Mouse (Mus musculus): ENCODE data around the gene Snrnp27. TPM values are rescaled to one million over a fixed set of nuclear protein-coding genes. Genes with fewer than 3 reads are reported as not detected.

The Snrnp27 gene
- polyA plus RNA-seq (2015; fragmentation: Nextera tagmentation; extraction: Ambion mirVana) = 71.2 and 86.4 TPM in 2 replicates

DNA sequence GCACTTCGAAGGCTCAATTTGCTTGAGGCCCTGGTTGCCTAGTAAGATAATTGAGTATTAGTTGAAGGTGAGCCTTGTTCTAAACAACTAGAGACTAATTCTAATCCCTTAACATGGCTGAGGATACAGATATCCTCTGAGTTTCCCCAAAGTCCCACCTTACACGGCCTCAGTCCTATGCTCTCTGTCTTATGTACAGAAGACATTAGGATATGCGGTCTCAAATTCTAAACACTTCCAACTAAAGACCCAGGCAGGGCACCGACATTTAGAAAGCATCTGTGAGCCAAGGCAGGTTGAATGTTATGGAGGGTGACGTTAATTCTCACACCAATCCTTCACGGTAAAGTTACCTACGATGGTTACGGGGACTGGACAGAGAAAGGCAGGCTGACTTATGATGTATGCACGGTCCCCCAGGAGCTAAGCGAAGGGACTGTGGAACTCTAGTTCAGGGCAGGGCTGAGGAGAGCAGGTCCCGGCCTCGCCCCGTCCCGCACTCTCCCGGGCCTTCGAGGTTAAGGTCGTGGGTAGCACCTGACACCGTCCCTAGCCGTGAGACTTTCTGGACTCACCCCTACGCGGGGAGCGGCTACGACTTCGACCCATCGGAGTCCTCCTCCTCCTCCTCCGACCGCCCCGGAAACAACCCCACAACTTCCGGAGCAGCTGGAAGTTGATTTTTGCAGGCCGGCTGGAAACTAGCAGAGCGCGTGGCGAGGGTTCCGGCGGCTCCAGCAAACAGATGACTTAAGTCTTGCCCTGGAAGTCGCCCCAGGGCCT is at the start of gene Snrnp27:
Snrnp27 (minus strand) TSS at position 651 of the 783 bp plus-strand sequence.
- H3K27ac ChIP-seq = peak within 1 kb of the TSS; percentile 89
- ATAC-seq (ENCODE audit: low read depth) = peak; percentile 98
- DNase-seq = peak; percentile 87
- peaks cover 24% of the 10 kb centered on the region for H3K4me1 ChIP-seq (replicated peaks)
- H3K4me2 ChIP-seq = peak within 1 kb of the TSS; percentile 89
- 2% methylated on average over 36 of the region's 36 CpGs for WGBS (ENCODE audit: insufficient replicate concordance)
- H3K27me3 ChIP-seq = no peaks in the 10 kb centered on the region
- peak within 1 kb of the TSS; percentile 89 for H3K9ac ChIP-seq
- H3K9me3 ChIP-seq (replicated peaks) = no peaks in the 10 kb centered on the region
- peaks cover 37% of the 10 kb centered on the region for H3K36me3 ChIP-seq
- peak within 1 kb of the TSS; percentile 84 for H3K4me3 ChIP-seq (replicated peaks)

DNA sequence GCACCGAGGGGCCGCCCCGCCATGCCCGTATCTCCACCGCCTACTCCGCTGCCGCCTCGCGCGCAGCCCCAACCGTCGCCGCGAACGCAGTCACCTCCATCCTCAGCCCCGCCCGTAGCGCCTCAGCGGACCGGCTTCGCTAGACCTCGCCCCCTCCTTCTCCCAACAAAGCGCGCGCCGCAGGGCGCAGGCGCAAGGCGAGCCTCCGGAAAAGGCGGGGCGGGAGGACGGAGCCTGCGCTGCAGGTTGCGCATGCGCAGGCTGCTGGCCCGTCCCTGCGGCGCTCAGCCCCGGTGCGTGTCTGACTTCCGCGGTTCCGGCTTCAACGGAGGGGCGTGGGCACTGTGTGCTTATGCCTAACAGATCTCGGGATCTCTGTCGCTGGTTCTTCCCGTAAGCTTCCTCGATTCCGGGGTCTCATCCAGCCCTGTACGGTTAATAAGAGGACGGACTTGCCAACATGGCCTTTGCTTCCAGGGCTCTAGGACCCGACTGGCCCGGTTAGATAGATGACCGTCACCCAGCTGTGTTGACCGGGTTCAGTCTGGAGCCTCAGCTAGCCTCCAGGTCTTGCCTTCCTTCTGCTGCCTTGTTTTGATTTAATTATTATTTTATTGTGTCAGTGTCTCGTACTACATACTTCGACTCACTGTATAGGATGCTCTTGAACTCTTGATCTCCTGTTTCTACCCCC is 49.0 kb upstream of the Snrnp27 start, which contains the start of gene Gmcl1:
Gmcl1 (minus strand) TSS at position 201 of the 694 bp plus-strand sequence.
- under 1% methylated on average over 58 of the region's 59 CpGs for WGBS (ENCODE audit: insufficient replicate concordance)
- DNase-seq = peak; percentile 97
- peak within 1 kb of the TSS; percentile 94 for H3K9ac ChIP-seq

DNA sequence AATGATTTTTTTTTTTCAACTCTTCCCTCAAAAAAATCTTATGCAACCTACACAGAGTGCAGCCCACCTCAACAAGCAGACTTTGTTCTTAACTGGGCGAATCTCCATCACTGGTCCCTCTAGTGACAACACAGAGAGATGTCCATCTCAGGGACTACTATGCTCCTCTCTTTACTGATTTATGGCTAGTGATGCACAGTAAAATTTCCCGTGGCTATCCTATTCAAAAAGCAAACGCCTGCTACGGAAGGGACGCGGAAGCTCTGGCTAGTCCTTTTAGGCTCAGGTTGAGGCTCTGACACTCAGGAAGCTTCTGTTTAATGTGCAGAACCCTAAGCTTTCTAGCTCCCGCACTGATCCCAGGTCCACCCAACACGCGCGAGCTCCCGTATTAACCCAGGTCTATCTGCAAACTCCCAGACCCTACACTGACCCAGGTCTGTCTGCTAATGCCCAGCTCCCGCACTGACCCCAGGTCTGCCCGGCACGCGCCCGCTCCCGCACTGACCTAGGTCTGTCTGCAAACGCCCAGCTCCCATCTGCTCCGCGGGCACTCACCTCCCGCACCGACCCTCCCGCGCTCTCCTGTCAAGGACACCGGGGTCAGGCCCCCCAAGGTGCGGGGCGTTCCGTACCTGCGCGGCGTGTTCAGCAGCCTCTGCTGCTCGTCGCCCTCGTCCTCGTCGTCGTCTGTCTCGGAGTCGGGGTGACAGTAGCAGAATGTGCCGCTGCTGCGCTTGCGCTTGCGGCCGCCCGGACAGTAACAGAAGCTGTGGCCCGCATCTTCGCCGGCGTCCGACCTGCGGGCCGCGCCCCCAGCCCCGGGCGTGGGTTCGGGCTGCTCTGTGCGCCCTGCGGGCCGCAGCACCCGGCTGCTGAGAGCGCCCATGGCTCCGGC is 48.2 kb upstream of the Snrnp27 start:
- peak overlapping the region; percentile 93 for H3K27ac ChIP-seq
- peak overlapping the region; percentile 94 for H3K9ac ChIP-seq
- no peak for DNase-seq

More for the DNA sequence above, 49.0 kb upstream of the Snrnp27 start, which contains the start of gene Gmcl1:
- peaks cover 37% of the 10 kb centered on the region for H3K4me1 ChIP-seq (replicated peaks)
- no peaks in the 10 kb centered on the region for H3K27me3 ChIP-seq
- ATAC-seq (ENCODE audit: low read depth) = peak; percentile 95
- H3K27ac ChIP-seq = peak within 1 kb of the TSS; percentile 93
- peak within 1 kb of the TSS; percentile 93 for H3K4me3 ChIP-seq (replicated peaks)
- H3K36me3 ChIP-seq = no peaks in the 10 kb centered on the region
- peak within 1 kb of the TSS; percentile 100 for H3K4me2 ChIP-seq
- H3K9me3 ChIP-seq (replicated peaks) = no peaks in the 10 kb centered on the region

DNA sequence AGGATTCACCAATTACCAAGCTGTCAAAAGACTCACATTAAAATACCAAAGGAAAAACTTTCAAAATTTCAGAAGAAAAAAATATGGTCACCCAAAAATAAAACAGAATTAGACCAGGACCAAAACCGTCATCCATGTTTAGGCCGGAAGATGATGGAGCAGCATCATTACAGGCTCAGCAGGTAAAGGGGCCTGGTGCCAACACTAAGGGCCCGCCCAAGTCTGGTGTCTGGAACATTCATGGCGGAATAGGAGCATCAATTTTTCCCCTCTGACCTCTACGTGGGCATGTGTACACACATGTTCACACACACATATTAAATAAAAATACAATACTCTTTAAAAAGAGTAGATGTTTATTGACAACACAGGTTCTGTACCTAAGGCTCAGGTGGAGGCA is 44.4 kb upstream of the Snrnp27 start:
- no peak overlapping the region for H3K9ac ChIP-seq
- ATAC-seq (ENCODE audit: low read depth) (no peak), DNase-seq (no peak)
- no peaks in the 10 kb centered on the region for H3K27me3 ChIP-seq
- H3K27ac ChIP-seq = no peak overlapping the region
- H3K36me3 ChIP-seq = peaks cover 5% of the 10 kb centered on the region; the same call in 1 of the 2 replicates
- peaks cover 14% of the 10 kb centered on the region for H3K4me1 ChIP-seq (replicated peaks)
- WGBS (ENCODE audit: insufficient replicate concordance) = 75% methylated on average over 5 of the region's 5 CpGs
- H3K4me3 ChIP-seq (replicated peaks) = no peak overlapping the region
- H3K9me3 ChIP-seq (replicated peaks) = no peaks in the 10 kb centered on the region
- H3K4me2 ChIP-seq = no peak overlapping the region

More for the DNA sequence above, 48.2 kb upstream of the Snrnp27 start:
- WGBS (ENCODE audit: insufficient replicate concordance) = under 1% methylated on average over 62 of the region's 62 CpGs
- ATAC-seq (ENCODE audit: low read depth) = peak; percentile 39
- H3K4me3 ChIP-seq (replicated peaks) = peak overlapping the region; percentile 93
- no peaks in the 10 kb centered on the region for H3K27me3 ChIP-seq
- H3K36me3 ChIP-seq = no peaks in the 10 kb centered on the region
- H3K4me1 ChIP-seq (replicated peaks) = peaks cover 37% of the 10 kb centered on the region
- H3K9me3 ChIP-seq (replicated peaks) = no peaks in the 10 kb centered on the region
- H3K4me2 ChIP-seq = peak overlapping the region; percentile 100

DNA sequence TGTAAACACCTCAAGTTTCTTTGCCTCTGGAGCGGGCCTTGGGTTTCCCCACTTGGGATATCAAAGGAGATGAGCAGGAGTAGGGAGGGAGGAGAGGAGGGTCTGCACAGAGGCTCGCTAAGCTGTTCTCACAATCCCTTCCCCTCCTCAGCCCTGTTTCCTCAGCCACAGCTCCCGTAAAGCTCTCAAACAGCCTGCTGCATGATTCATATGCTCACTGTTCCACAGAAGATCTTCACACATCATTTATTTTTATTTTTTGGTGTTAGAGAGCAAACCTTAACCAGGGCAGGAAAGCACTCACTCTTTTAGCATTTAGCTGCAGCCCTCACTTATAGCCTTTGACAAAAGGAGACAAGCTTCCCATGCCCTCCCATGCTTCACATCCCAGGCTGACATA is 37.7 kb upstream of the Snrnp27 start:
- H3K36me3 ChIP-seq = peaks cover 8% of the 10 kb centered on the region; the same call in 1 of the 2 replicates
- H3K27ac ChIP-seq = no peak overlapping the region
- H3K4me3 ChIP-seq (replicated peaks) = no peak overlapping the region
- 84% methylated on average over 3 of the region's 3 CpGs for WGBS (ENCODE audit: insufficient replicate concordance)
- DNase-seq (no peak), ATAC-seq (ENCODE audit: low read depth) (no peak)
- H3K4me2 ChIP-seq = no peak overlapping the region
- no peak overlapping the region for H3K9ac ChIP-seq
- H3K4me1 ChIP-seq (replicated peaks) = no peaks in the 10 kb centered on the region
- H3K27me3 ChIP-seq = no peaks in the 10 kb centered on the region
- H3K9me3 ChIP-seq (replicated peaks) = no peaks in the 10 kb centered on the region

DNA sequence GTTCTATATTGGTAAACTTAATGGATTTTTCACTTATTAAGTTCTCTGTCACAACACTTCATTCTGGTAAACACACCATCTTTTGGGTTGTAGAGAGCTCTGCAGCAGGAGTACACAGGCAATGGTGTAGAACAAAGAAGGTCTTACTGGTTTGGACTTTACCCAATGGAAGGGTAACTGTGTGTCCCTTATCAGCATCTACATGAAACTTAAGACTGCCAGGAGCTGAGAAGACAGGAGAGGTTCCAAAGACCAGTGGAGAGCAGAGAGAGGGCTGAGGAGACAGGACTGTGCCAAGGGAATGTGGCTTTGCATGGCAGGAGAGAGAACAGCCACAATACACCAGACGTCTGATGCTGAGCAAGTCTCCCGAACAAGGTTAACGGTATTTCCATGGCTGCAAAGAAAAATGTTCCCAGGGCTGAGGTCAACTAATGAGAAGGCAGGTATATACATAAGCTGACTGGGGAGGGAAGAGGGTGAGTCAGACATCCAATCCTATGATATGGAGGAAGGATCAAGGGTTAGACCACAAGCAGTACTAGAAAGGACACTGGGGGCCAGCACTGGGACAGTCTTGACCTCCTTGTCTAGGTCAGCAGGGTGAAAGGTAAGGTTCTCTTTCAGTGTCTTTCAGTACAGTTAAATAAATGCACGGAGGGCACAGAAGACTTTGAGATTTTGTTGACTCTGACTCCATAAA is 23.9 kb upstream of the Snrnp27 start:
- Histone ChIP-seq H3K9me3 (replicated peaks) (no peaks in the 10 kb centered on the region), H3K27ac (no peak overlapping the region), H3K4me1 (replicated peaks) (0 out of 2 replicates have a peak, but pooled peaks cover 3% of the 10 kb centered on the region), H3K4me3 (replicated peaks) (no peak overlapping the region), H3K4me2 (no peak overlapping the region), H3K27me3 (no peaks in the 10 kb centered on the region), H3K36me3 (peaks cover 17% of the 10 kb centered on the region), H3K9ac (no peak overlapping the region)
- DNase-seq (no peak), ATAC-seq (ENCODE audit: low read depth) (no peak)
- WGBS (ENCODE audit: insufficient replicate concordance) = 83% methylated on average over 4 of the region's 4 CpGs

DNA sequence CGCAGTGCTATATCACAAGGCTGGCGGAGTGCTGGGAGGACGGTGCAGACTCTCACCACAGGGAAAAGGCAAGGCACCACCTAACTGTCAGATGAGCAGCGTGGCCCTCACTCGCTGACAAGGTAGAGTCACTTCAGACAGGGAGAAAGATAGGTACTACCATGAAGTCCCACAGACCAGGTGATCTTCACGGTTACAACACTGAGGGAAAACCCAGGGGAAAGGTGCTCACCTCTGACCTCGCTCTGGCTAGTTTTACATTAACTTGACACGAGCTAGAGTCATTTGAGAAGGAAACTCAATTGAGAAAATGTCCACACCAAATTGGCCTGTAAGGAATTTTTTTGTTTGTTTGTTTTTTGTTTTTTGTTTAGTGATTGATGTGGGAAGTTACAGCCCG is 18.3 kb upstream of the Snrnp27 start:
- ATAC-seq (ENCODE audit: low read depth) = peak; percentile 73

DNA sequence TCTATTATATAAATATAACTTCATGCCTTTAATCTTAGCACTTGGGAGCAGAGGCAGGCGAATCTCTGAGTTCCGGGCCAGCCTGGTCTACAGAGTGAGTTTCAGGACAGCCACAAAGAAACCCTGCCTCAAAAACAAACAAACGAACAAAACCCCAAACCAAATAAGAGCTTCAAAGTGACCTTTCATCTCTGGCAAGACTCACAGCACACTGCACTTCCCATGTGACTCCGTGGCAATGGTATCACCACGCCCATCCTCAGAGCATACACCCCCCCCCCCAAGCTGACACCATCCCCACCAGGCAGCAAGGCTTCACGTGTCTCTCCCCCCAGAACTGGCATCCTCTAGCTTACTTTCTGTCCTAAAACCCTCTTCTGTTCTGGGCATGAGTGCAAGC is 13.6 kb upstream of the Snrnp27 start:
- ATAC-seq (ENCODE audit: low read depth) = no peak
- WGBS (ENCODE audit: insufficient replicate concordance) = 66% methylated on average over 6 of the region's 6 CpGs
- no peak for DNase-seq

More for the DNA sequence above, 18.3 kb upstream of the Snrnp27 start:
- Histone ChIP-seq H3K9me3 (replicated peaks) (no peaks in the 10 kb centered on the region), H3K27ac (no peak overlapping the region; the same call in 1 of the 2 replicates), H3K9ac (no peak overlapping the region), H3K27me3 (no peaks in the 10 kb centered on the region), H3K4me3 (replicated peaks) (no peak overlapping the region), H3K4me2 (no peak overlapping the region), H3K36me3 (peaks cover 45% of the 10 kb centered on the region), H3K4me1 (replicated peaks) (peaks cover 9% of the 10 kb centered on the region)
- no peak for DNase-seq
- 75% methylated on average over 9 of the region's 9 CpGs for WGBS (ENCODE audit: insufficient replicate concordance)

DNA sequence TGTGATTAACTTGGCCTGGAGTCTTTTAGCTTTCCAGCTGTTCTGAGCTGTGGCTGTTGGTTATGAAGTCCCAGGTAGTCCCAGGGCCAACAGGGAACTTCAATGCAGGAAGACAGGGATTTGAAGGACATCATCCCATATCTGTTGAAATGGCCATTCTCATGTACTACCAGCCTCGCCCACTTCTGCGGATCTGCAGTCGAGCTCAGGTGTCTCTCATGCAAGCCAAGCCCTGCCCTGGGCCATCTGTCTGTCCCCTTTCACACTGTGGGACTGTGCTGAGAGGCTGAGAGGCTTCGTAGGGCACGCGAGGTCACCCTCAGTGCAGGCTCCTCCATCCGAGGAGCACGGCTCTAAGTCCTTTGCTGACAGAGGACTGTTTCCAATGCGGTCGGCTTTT is 11.9 kb upstream of the Snrnp27 start:
- Histone ChIP-seq H3K36me3 (peaks cover 37% of the 10 kb centered on the region), H3K9me3 (replicated peaks) (no peaks in the 10 kb centered on the region), H3K9ac (no peak overlapping the region), H3K27me3 (no peaks in the 10 kb centered on the region), H3K4me3 (replicated peaks) (no peak overlapping the region), H3K4me2 (no peak overlapping the region), H3K4me1 (replicated peaks) (peaks cover 5% of the 10 kb centered on the region), H3K27ac (no peak overlapping the region)
- WGBS (ENCODE audit: insufficient replicate concordance) = 84% methylated on average over 10 of the region's 10 CpGs
- no peak for DNase-seq
- no peak for ATAC-seq (ENCODE audit: low read depth)

More for the DNA sequence above, 13.6 kb upstream of the Snrnp27 start:
- no peak overlapping the region for H3K4me3 ChIP-seq (replicated peaks)
- H3K27me3 ChIP-seq = no peaks in the 10 kb centered on the region
- H3K4me1 ChIP-seq (replicated peaks) = peaks cover 6% of the 10 kb centered on the region
- H3K36me3 ChIP-seq = peaks cover 47% of the 10 kb centered on the region
- no peak overlapping the region for H3K4me2 ChIP-seq
- H3K9me3 ChIP-seq (replicated peaks) = no peaks in the 10 kb centered on the region
- no peak overlapping the region for H3K27ac ChIP-seq
- H3K9ac ChIP-seq = no peak overlapping the region

DNA sequence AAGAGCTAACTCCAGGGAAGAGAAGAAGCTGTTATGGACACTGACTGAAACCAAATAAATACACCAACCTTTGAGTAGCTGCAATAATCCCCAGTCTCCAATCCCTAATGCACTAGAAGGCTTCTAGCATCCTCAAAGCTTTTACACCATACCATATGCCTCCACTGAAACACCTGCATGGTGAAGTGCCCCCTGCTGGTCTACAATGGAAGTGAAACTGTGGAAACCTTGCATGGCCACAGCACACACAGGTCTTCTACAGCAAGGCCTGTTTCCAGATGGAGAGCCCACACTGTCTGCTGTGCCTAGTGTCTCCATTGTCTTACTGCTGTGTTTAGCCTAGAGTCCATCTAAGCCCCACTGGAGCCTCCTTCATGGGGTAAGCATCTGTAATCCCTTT is 10.1 kb upstream of the Snrnp27 start:
- no peaks in the 10 kb centered on the region for H3K27me3 ChIP-seq
- H3K9ac ChIP-seq = no peak overlapping the region
- H3K4me1 ChIP-seq (replicated peaks) = peaks cover 8% of the 10 kb centered on the region
- no peak overlapping the region for H3K4me2 ChIP-seq
- DNase-seq = peak; percentile 43
- no peak for ATAC-seq (ENCODE audit: low read depth)
- H3K4me3 ChIP-seq (replicated peaks) = no peak overlapping the region
- H3K9me3 ChIP-seq (replicated peaks) = no peaks in the 10 kb centered on the region
- peaks cover 30% of the 10 kb centered on the region for H3K36me3 ChIP-seq
- no peak overlapping the region for H3K27ac ChIP-seq
